Mouse (Mus musculus): Measurements from ENCODE around the gene Fam20a.
"Not testable (repeated sequence)": the region's sequence is repeated elsewhere in the genome, so short reads cannot be mapped to it uniquely, and the experiment has no call there.

Fam20a gene

GRCm38 (mm10) chr11:109680934-109681333, 41.1 kb downstream of the Fam20a start:
- DNase-seq (ENCODE audit: low read depth, low spot score): no peak

GRCm38 (mm10) chr11:109678291-109678690, 43.8 kb downstream of the Fam20a start:
- no peak for DNase-seq (ENCODE audit: low read depth, low spot score)

- DNase-seq (ENCODE audit: low read depth, low spot score): no peak
Measured at GRCm38 (mm10) chr11:109676621-109677373, 45.3 kb downstream of the Fam20a start.

- DNase-seq (ENCODE audit: low read depth, low spot score): no peak
Measured at GRCm38 (mm10) chr11:109675771-109676170, 46.3 kb downstream of the Fam20a start.

GRCm38 (mm10) chr11:109675208-109675607, 46.9 kb downstream of the Fam20a start:
- DNase-seq (ENCODE audit: low read depth, low spot score): no peak

GRCm38 (mm10) chr11:109674542-109674941, 47.5 kb downstream of the Fam20a start:
- DNase-seq (ENCODE audit: low read depth, low spot score): no peak

- no peak for DNase-seq (ENCODE audit: low read depth, low spot score)
Measured at GRCm38 (mm10) chr11:109673741-109674140, 48.3 kb downstream of the Fam20a start.

- no peak for DNase-seq (ENCODE audit: low read depth, low spot score)
Measured at GRCm38 (mm10) chr11:109672881-109673739, 49.0 kb downstream of the Fam20a start.

- no peak for DNase-seq (ENCODE audit: low read depth, low spot score)
Measured at GRCm38 (mm10) chr11:109672396-109672795, 49.7 kb downstream of the Fam20a start.

- DNase-seq (ENCODE audit: low read depth, low spot score): no peak
Measured at GRCm38 (mm10) chr11:109672021-109672324, 50.1 kb downstream of the Fam20a start.

GRCm38 (mm10) chr11:109671136-109672020, 50.7 kb downstream of the Fam20a start:
- DNase-seq (ENCODE audit: low read depth, low spot score): no peak

- DNase-seq (ENCODE audit: low read depth, low spot score): peak; percentile 67
Measured at GRCm38 (mm10) chr11:109670026-109670916, 51.8 kb downstream of the Fam20a start.

- DNase-seq (ENCODE audit: low read depth, low spot score): no peak
Measured at GRCm38 (mm10) chr11:109669149-109669708, 52.9 kb downstream of the Fam20a start.

- DNase-seq (ENCODE audit: low read depth, low spot score): no peak
Measured at GRCm38 (mm10) chr11:109668115-109668725, 53.9 kb downstream of the Fam20a start.

GRCm38 (mm10) chr11:109667371-109667770, 54.7 kb downstream of the Fam20a start:
- no peak for DNase-seq (ENCODE audit: low read depth, low spot score)

GRCm38 (mm10) chr11:109666411-109666810, 55.7 kb downstream of the Fam20a start:
- no peak for DNase-seq (ENCODE audit: low read depth, low spot score)

GRCm38 (mm10) chr11:109665424-109665823, 56.7 kb downstream of the Fam20a start:
- no peak for DNase-seq (ENCODE audit: low read depth, low spot score)

- DNase-seq (ENCODE audit: low read depth, low spot score): no peak
Measured at GRCm38 (mm10) chr11:109664293-109664692, 57.8 kb downstream of the Fam20a start.

GRCm38 (mm10) chr11:109660526-109660925, 61.6 kb downstream of the Fam20a start:
- DNase-seq (ENCODE audit: low read depth, low spot score): not testable (repeated sequence)

- no peak for DNase-seq (ENCODE audit: low read depth, low spot score)
Measured at GRCm38 (mm10) chr11:109656232-109656631, 65.8 kb downstream of the Fam20a start.

Measured in brain, embryonic 18.5 days (tissue).